8 mouse cellular contexts compared by ENCODE assay signal in genomic region chr17:25567745-25568144, GRCm38 (mm10). TPM values are rescaled to one million over a fixed set of nuclear protein-coding genes. Genes with fewer than 3 reads are reported as not detected.
A peak's percentile ranks its signal among the peaks of the same experiment; 100 is the strongest.
DNase-seq lines count a peak whose midpoint lies in the region; ATAC-seq and TF ChIP-seq lines count a peak whose summit lies in the region.
"Had no signal": no experiment of that assay in that cellular context is flagged by ENCODE, and none has a peak within 500 bp of the region (broad histone marks: within the 10 kb centered on the region; RNA-seq: fewer than 3 reads in every experiment).

No protein-coding gene starts in this region.

- peak; percentile 65 for DNase-seq in MEL (ENCODE audit: low read depth, low spot score)
- DNase-seq in adrenal gland, postnatal 25 days: peak; percentile 70
- peak; percentile 89 for DNase-seq in hindbrain, embryonic 11.5 days (ENCODE audit: low spot score)
- peak; percentile 81 for DNase-seq in layer of hippocampus, postnatal 14 days (ENCODE audit: low spot score in 2 of 2)
- DNase-seq in lung, postnatal 4 days: peak; percentile 59 to 67
- DNase-seq in right cerebral cortex, postnatal 14 days: peak; percentile 77

- peak; percentile 48 for TF ChIP-seq RAD21 in MEL (IDR thresholded peaks at IDR 0.05; ENCODE audit: low read depth, low read length)

- H3K4me2 ChIP-seq in embryonic facial prominence, embryonic 15.5 days (replicated peaks): peak overlapping the region; percentile 93
- H3K4me2 ChIP-seq in hindbrain, embryonic 11.5 days (replicated peaks; ENCODE audit: low read depth, low read length): peak overlapping the region; percentile 8; the same call in 1 of the 2 replicates

- H3K36me3 ChIP-seq in MEL (ENCODE audit: control insufficient read depth in 1 of 2, insufficient read depth in 2 of 2, low read length in 2 of 2): no peaks in the 10 kb centered on the region
- no peaks in the 10 kb centered on the region for H3K36me3 ChIP-seq in embryonic facial prominence, embryonic 15.5 days
- H3K36me3 ChIP-seq in hindbrain, embryonic 11.5 days (ENCODE audit: control insufficient read depth, insufficient read depth, low read length): no peaks in the 10 kb centered on the region

- no peak overlapping the region for H3K4me3 ChIP-seq in MEL (ENCODE audit: control insufficient read depth in 1 of 2, insufficient read depth in 1 of 2, low read depth in 2 of 2, low read length in 2 of 2)
- 0 out of 2 replicates have a peak overlapping the region, but pooled peaks have one; percentile 54 for H3K4me3 ChIP-seq in embryonic facial prominence, embryonic 15.5 days (replicated peaks)
- H3K4me3 ChIP-seq in hindbrain, embryonic 11.5 days (ENCODE audit: low read depth, low read length): no peak overlapping the region
- H3K4me3 ChIP-seq: megakaryocyte, embryonic 14.5 days had no signal

- H3K79me2 ChIP-seq in MEL (ENCODE audit: control insufficient read depth, insufficient read depth, low read length, poor library complexity): no peaks in the 10 kb centered on the region

- WGBS in embryonic facial prominence, embryonic 15.5 days: 24% methylated on average over 14 of the region's 14 CpGs
- 20% methylated on average over 14 of the region's 14 CpGs for WGBS in hindbrain, embryonic 11.5 days

- no peaks in the 10 kb centered on the region for H3K4me1 ChIP-seq in MEL (ENCODE audit: control insufficient read depth in 1 of 2, insufficient read depth in 2 of 2, low read length in 2 of 2)
- peaks cover 42% of the 10 kb centered on the region for H3K4me1 ChIP-seq in embryonic facial prominence, embryonic 15.5 days
- H3K4me1 ChIP-seq in hindbrain, embryonic 11.5 days (replicated peaks; ENCODE audit: control insufficient read depth, insufficient read depth, low read length): peaks cover 25% of the 10 kb centered on the region

- ATAC-seq in embryonic facial prominence, embryonic 15.5 days (ENCODE audit: insufficient number of reproducible peaks, low FRiP score, low TSS enrichment, low read depth): peak; percentile 25; the same call in 1 of the 2 replicates
- ATAC-seq in hindbrain, embryonic 11.5 days (ENCODE audit: low FRiP score): no peak

- peak; percentile 90 to 99 (median 96) for TF ChIP-seq CTCF in MEL (IDR thresholded peaks at IDR 0.05 in 2 of 3, conservative IDR thresholded peaks at IDR 0.05 in 1 of 3; ENCODE audit: control insufficient read depth in 1 of 3, insufficient read depth in 1 of 3, low read depth in 2 of 3, low read length in 3 of 3, poor library complexity in 1 of 3, severe bottlenecking in 1 of 3)

- no peak overlapping the region for H3K27ac ChIP-seq in MEL (ENCODE audit: control insufficient read depth, low read depth, low read length)
- no peak overlapping the region; the same call in 1 of the 2 replicates for H3K27ac ChIP-seq in embryonic facial prominence, embryonic 15.5 days (replicated peaks)
- no peak overlapping the region for H3K27ac ChIP-seq in hindbrain, embryonic 11.5 days (ENCODE audit: low read depth, low read length)

- no peak overlapping the region for H3K9ac ChIP-seq in MEL (ENCODE audit: control insufficient read depth, low read depth, low read length, poor library complexity, severe bottlenecking)
- H3K9ac ChIP-seq in embryonic facial prominence, embryonic 15.5 days: no peak overlapping the region
- no peak overlapping the region for H3K9ac ChIP-seq in hindbrain, embryonic 11.5 days (ENCODE audit: low read depth, low read length)

- no peaks in the 10 kb centered on the region for H3K9me3 ChIP-seq in MEL (replicated peaks; ENCODE audit: insufficient read depth, low read length)
- no peaks in the 10 kb centered on the region for H3K9me3 ChIP-seq in embryonic facial prominence, embryonic 15.5 days (replicated peaks)
- H3K9me3 ChIP-seq in hindbrain, embryonic 11.5 days (ENCODE audit: control insufficient read depth, low read length): no peaks in the 10 kb centered on the region
- H3K9me3 ChIP-seq: megakaryocyte, embryonic 14.5 days had no signal

- no peak for TF ChIP-seq POLR2A in MEL (IDR thresholded peaks at IDR 0.05; ENCODE audit: control insufficient read depth in 1 of 2, insufficient read depth in 1 of 2, low read depth in 1 of 2, low read length in 2 of 2, poor library complexity in 1 of 2)

- no peaks in the 10 kb centered on the region for H3K27me3 ChIP-seq in MEL (ENCODE audit: control insufficient read depth in 1 of 2, insufficient read depth in 2 of 2, low read length in 2 of 2)
- H3K27me3 ChIP-seq in embryonic facial prominence, embryonic 15.5 days: peaks cover 33% of the 10 kb centered on the region
- peaks cover 14% of the 10 kb centered on the region for H3K27me3 ChIP-seq in hindbrain, embryonic 11.5 days (ENCODE audit: control insufficient read depth, insufficient read depth, low read length)

- TF ChIP-seq EP300 in MEL (IDR thresholded peaks at IDR 0.05; ENCODE audit: low read depth in 1 of 2, low read length in 2 of 2): no peak

TF ChIP-seq in MEL, 35 proteins besides CTCF, POLR2A, EP300 and RAD21:
- no peak for TF ChIP-seq MAZ (IDR thresholded peaks at IDR 0.05; ENCODE audit: low read depth, low read length)
- no peak for TF ChIP-seq MAX (IDR thresholded peaks at IDR 0.05; ENCODE audit: low read length)
- peak; percentile 56 for TF ChIP-seq ZC3H11A (IDR thresholded peaks at IDR 0.05; ENCODE audit: low read depth, low read length)
- TF ChIP-seq SMC3 (IDR thresholded peaks at IDR 0.05; ENCODE audit: low read depth, low read length): peak; percentile 91
- peak; percentile 41; the same call in 1 of the 2 replicates for TF ChIP-seq BHLHE40 (IDR thresholded peaks at IDR 0.05; ENCODE audit: borderline replicate concordance, low read depth, low read length)
- no peak for TF ChIP-seq NELFE (IDR thresholded peaks at IDR 0.05; ENCODE audit: low read depth, low read length)
- TF ChIP-seq E2F4 (IDR thresholded peaks at IDR 0.05; ENCODE audit: borderline replicate concordance, low read depth, low read length): no peak
- TF ChIP-seq SIN3A (IDR thresholded peaks at IDR 0.05; ENCODE audit: low read length): no peak
TF ChIP-seq in MEL: peak in this region for 3.

RNA-seq across cellular contexts. Expression of gene Sox8, which starts 2.7 kb away (rescaled TPM):
- total RNA-seq in MEL (2012; rRNA removed): not detected in 2 replicates
- not detected for polyA plus RNA-seq in MEL (2012; ENCODE audit: insufficient read depth in 1 of 2, insufficient read length in 2 of 2, low read depth in 1 of 2, low replicate concordance in 2 of 2, missing spikeins in 1 of 2)
- total RNA-seq in adrenal gland, postnatal 25 days (2021): 0.52 and 1.1 TPM in 2 replicates
- polyA plus RNA-seq in embryonic facial prominence, embryonic 15.5 days (2015; fragmentation: Nextera tagmentation; extraction: Ambion mirVana): 13.1 and 13.7 TPM in 2 replicates
- polyA plus RNA-seq in hindbrain, embryonic 11.5 days (2014; fragmentation: Nextera tagmentation; extraction: Ambion mirVana): 7.1 TPM in 2 replicates
- 10 to 100 TPM; 78.2 to 81.1 TPM for total RNA-seq in layer of hippocampus, postnatal 14 days (2021)

RNA-seq across cellular contexts. Expression of gene Lmf1, which starts 11.1 kb away (rescaled TPM):
- 14.0 and 16.0 TPM in 2 replicates for total RNA-seq in MEL (2012; rRNA removed)
- polyA plus RNA-seq in MEL (2012; ENCODE audit: insufficient read depth in 1 of 2, insufficient read length in 2 of 2, low read depth in 1 of 2, low replicate concordance in 2 of 2, missing spikeins in 1 of 2): 10 to 100 TPM in 1 of 2 experiments, not detected in 1; 30.5 TPM
- total RNA-seq in adrenal gland, postnatal 25 days (2021): 41.0 and 41.5 TPM in 2 replicates
- 29.0 and 31.4 TPM in 2 replicates for polyA plus RNA-seq in embryonic facial prominence, embryonic 15.5 days (2015; fragmentation: Nextera tagmentation; extraction: Ambion mirVana)
- polyA plus RNA-seq in hindbrain, embryonic 11.5 days (2014; fragmentation: Nextera tagmentation; extraction: Ambion mirVana): 23.1 and 26.9 TPM in 2 replicates
- total RNA-seq in layer of hippocampus, postnatal 14 days (2021): 10 to 100 TPM; 26.2 to 27.2 TPM

Comparison
In these comparisons a context has a peak if more than half of its experiments do, and no peak if none do; other contexts are left out.
1. RNA of gene Sox8, which starts 2.7 kb away (total RNA-seq): 78.2 to 81.1 TPM in layer of hippocampus, postnatal 14 days; 0.52 to 1.1 TPM in adrenal gland, postnatal 25 days and not detected in MEL; every median in the first group is over 10 times any median in the second.
2. Peak in every context shown above with its lines, with median percentiles within 50 percentile points of each other: DNase-seq.